Mouse (Mus musculus) thymus, adult 2 months (tissue): ENCODE measurements around the gene Setd1b. TPM values are rescaled to one million over a fixed set of nuclear protein-coding genes. Genes with fewer than 3 reads are reported as not detected.

Source experiments
- DNase-seq: peaks from one replicate; pipeline ENCODE4 v3.0.0; 2021
- H3K27ac ChIP-seq: fragments of 200-500 bp; 2 replicates; pipeline ENCODE4 v1.5.1; 2012; ENCODE audit warnings: low read length, control low read depth; ENCODE audit not compliant: control insufficient read depth, insufficient read depth
- H3K27me3 ChIP-seq: fragments of 200-500 bp; 2 replicates; pipeline ENCODE4 v1.6.1; 2012; ENCODE audit warnings: mild to moderate bottlenecking, low read length, moderate library complexity, mixed read lengths; ENCODE audit not compliant: control insufficient read depth, insufficient read depth
- H3K36me3 ChIP-seq: fragments of 200-500 bp; 2 replicates; pipeline ENCODE4 v1.6.1; 2012; ENCODE audit warnings: mild to moderate bottlenecking, low read length, moderate library complexity; ENCODE audit not compliant: control insufficient read depth, insufficient read depth
- H3K4me1 ChIP-seq: fragments of 200-500 bp; replicated peaks from 2 replicates; pipeline ENCODE4 v1.6.1; 2012; ENCODE audit warnings: low read length; ENCODE audit not compliant: control insufficient read depth, insufficient read depth
- H3K4me3 ChIP-seq: fragments of 200-500 bp; 2 replicates; pipeline ENCODE4 v1.5.1; 2012; ENCODE audit warnings: mild to moderate bottlenecking, low read length, control low read depth, moderate library complexity; ENCODE audit not compliant: control insufficient read depth, insufficient read depth
- CTCF ChIP-seq: fragments of 200-500 bp; IDR thresholded peaks from 2 replicates; pipeline ENCODE4 v1.5.1; 2012; ENCODE audit warnings: mild to moderate bottlenecking, control low read depth, low read length, moderate library complexity, borderline replicate concordance; ENCODE audit not compliant: control insufficient read depth, poor library complexity, insufficient read depth; ENCODE audit errors: extremely low read depth
- POLR2A ChIP-seq: fragments of 200-500 bp; IDR thresholded peaks from 2 replicates; pipeline ENCODE4 v1.6.1; 2012; ENCODE audit warnings: mild to moderate bottlenecking, low read length, control low read depth, moderate library complexity; ENCODE audit not compliant: control insufficient read depth, poor library complexity, insufficient read depth; ENCODE audit errors: extremely low read depth
- WGBS: fragments of 180-500 bp; shearing (Covaris S2); methylation state at CpG from one replicate; pipeline ENCODE4 v1.1.7; 2018; 5-methylcytosine and 5-hydroxymethylcytosine counted together
- polyA plus RNA-seq: library from polyadenylated mRNA; depleted of rRNA; stranded (reverse); fragments of >200 nt; gene quantifications from 2 replicates; pipeline ENCODE4 v1.2.3, GENCODE M21; 2012

The Setd1b gene
- polyA plus RNA-seq, 1 experiment: 45.5 TPM

DNA sequence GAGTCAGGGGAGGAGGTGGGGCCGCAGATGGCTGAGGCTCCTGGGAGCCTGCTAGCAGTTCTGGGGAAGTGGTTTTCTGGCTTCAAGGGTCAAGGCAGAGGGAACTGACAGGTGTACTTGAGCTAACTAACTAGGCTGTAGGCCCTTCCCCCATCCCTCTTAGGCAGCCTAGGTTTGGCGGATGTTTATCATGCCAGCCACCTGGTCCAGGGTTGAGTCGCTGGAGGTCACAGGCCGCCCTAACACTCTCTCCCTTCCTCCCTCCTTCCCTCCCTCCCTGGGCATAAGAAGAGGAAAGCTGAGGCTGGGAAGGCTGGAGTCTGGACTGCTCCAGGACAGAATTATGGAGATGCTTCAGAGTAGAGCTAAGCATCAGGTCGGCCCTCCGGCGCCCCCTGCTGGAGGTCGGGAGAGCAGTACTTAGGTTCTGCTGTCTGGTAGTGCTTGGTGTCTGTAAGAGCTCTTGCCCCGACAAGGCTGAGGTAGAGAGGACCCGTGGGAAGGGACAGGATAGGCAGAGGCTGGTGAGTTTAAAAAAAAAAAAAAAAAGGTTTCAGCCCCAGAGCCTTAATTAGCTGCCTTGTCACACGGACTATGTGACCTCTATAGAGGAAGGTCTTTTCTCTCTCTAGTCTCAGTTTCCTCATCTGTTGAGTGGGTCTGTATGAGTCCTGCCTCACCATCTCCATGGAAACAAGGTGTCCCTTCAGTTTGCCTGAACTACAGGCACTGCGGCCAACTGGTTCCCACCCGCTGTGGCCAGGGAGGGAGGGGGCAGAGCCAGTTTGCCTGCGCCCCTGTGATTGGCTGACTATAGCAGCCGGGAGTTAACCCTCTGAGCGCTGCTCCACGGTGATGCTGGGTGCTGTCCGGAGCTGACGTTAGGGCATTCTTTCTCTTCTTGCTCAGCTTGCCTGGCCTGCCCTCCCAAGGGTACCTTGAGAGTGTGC lies 7.7 kb downstream of the Setd1b start:
- Histone ChIP-seq H3K27me3 (no peaks in the 10 kb centered on the region), H3K4me3 (peak overlapping the region; percentile 71), H3K4me1 (peaks cover 66% of the 10 kb centered on the region), H3K27ac (peak overlapping the region; percentile 100), H3K36me3 (peaks cover 39% of the 10 kb centered on the region)
- 1% methylated on average over 19 of the region's 19 CpGs for WGBS
- peak; percentile 89 for DNase-seq
- TF ChIP-seq POLR2A: peak; percentile 15; the same call in 1 of the 2 replicates
- TF ChIP-seq CTCF: peak; percentile 97

DNA sequence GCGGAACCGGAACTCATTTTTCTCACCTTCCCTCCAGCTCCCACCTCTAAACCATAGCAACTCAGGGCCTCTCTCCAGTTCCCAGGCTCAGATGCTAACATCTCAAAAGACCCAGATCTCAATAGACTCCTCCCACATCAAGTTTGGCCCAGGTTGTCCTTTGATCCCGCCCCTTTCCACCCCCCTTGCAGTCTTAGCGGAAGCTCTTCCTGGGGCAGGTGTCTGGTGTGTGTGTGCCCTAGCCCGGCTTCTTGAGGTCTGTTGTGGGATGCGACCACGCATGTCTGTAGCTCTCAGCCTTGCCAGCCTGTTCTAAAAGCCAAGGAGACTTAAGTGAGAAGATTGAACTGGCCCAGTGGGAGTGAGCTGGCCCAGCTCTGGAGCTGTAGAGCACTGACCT lies 8.6 kb downstream of the Setd1b start:
- WGBS: 0% methylated on average over 7 of the region's 7 CpGs
- H3K4me3 ChIP-seq: peak overlapping the region; percentile 71
- H3K27ac ChIP-seq: peak overlapping the region; percentile 100
- H3K27me3 ChIP-seq: no peaks in the 10 kb centered on the region
- peaks cover 39% of the 10 kb centered on the region for H3K36me3 ChIP-seq
- DNase-seq: peak; percentile 88
- TF ChIP-seq CTCF: no peak
- TF ChIP-seq POLR2A: no peak
- peaks cover 59% of the 10 kb centered on the region for H3K4me1 ChIP-seq

DNA sequence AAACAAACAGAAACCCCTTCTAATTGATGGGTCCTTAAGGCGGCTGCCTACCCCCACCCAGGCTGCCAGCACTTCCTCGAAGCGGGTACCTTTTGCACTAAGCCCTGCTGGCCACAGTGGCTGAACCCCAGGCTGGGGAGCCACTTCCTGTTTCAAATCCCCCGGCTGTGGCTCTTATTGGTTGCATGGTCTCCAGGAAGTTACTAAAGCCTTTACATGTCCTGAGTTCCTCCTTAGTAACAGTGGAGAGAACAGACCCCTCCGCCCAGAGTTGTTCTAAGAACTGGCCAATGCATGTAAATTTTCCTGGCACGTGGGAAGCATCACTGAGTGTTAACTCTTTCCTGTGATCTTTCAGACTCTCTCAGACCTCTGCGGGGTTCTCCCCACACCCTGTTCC lies 9.1 kb downstream of the Setd1b start:
- 4% methylated on average over 7 of the region's 7 CpGs for WGBS
- peak; percentile 79 for DNase-seq
- Histone ChIP-seq H3K36me3 (peaks cover 39% of the 10 kb centered on the region), H3K27me3 (no peaks in the 10 kb centered on the region), H3K4me3 (peak overlapping the region; percentile 71), H3K4me1 (peaks cover 56% of the 10 kb centered on the region), H3K27ac (peak overlapping the region; percentile 100)
- TF ChIP-seq POLR2A (peak; percentile 56; the same call in 1 of the 2 replicates), CTCF (0 out of 2 replicates have a peak, but pooled peaks have one; percentile 16)

DNA sequence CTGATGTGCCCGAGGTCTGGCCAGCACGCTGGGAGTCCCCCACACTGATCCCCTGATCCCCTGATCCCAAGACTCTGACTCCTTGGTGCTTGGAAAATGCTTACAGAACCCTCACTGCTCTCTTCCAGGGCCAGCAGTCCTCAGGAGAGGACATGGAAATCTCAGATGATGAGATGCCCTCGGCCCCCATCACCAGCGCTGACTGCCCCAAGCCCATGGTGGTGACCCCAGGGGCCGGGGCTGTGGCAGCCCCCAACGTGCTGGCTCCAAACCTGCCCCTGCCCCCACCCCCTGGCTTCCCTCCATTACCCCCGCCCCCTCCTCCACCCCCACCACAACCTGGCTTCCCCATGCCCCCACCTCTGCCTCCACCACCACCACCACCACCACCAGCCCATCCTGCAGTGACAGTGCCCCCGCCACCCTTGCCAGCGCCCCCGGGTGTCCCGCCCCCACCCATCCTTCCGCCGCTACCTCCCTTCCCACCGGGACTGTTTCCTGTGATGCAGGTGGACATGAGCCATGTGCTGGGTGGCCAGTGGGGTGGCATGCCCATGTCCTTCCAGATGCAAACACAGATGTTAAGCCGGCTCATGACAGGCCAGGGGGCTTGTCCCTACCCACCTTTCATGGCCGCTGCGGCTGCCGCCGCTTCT lies 9.8 kb downstream of the Setd1b start:
- H3K4me1 ChIP-seq: peaks cover 51% of the 10 kb centered on the region
- no peak for DNase-seq
- H3K27ac ChIP-seq: peak overlapping the region; percentile 100
- WGBS: 90% methylated on average over 19 of the region's 19 CpGs
- no peaks in the 10 kb centered on the region for H3K27me3 ChIP-seq
- TF ChIP-seq CTCF: no peak
- no peak for TF ChIP-seq POLR2A
- 0 out of 2 replicates have a peak overlapping the region, but pooled peaks have one; percentile 71 for H3K4me3 ChIP-seq
- peaks cover 38% of the 10 kb centered on the region for H3K36me3 ChIP-seq

DNA sequence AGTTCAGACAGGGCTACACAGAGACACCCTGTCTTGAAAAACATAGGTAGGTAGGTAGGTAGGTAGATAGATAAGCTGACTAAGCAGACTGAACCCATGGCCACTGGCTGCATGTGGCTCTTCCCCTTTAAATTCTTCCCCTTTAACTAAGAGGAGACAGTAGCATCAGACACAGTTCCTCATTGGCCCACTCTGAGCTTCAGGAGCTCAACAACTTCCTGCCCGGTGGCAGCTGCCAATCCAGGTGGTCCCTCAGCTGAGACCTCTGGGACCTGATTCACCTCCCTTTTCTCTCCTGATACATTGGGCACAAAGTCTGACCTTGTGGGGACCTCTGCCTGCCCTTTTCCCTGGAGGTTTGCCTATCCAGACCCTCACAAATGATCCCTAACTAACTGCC lies 10.9 kb downstream of the Setd1b start:
- Histone ChIP-seq H3K4me3 (no peak overlapping the region), H3K4me1 (peaks cover 46% of the 10 kb centered on the region), H3K27me3 (no peaks in the 10 kb centered on the region), H3K36me3 (peaks cover 39% of the 10 kb centered on the region), H3K27ac (peak overlapping the region; percentile 71)
- TF ChIP-seq CTCF (no peak), POLR2A (no peak)
- DNase-seq: peak; percentile 59
- 6% methylated on average over 1 of the region's 1 CpGs for WGBS

DNA sequence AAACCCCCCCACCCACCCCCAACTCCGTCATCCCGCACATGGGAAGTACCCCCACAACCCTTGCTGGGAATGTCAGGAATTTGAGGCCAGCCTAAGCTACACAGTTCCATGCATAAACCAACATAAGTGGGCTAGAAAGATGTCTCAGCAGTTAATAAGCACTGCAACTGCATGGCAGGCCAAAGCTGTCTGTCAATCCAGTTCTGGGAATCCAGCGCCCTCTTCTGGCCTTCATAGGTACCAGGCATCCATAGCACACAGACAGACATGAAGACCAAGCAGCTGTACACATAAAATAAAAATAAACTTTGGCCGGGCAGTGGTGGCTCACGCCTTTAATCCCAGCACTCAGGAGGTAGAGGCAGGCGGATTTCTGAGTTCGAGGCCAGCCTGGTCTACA lies 13.4 kb downstream of the Setd1b start:
- H3K27me3 ChIP-seq: no peaks in the 10 kb centered on the region
- TF ChIP-seq CTCF: no peak
- TF ChIP-seq POLR2A: no peak
- no peak overlapping the region for H3K27ac ChIP-seq
- WGBS: 59% methylated on average over 7 of the region's 7 CpGs
- H3K36me3 ChIP-seq: peaks cover 51% of the 10 kb centered on the region
- H3K4me3 ChIP-seq: no peak overlapping the region
- peak; percentile 79 for DNase-seq
- peaks cover 24% of the 10 kb centered on the region for H3K4me1 ChIP-seq
